Mouse (Mus musculus) heart, embryonic 16.5 days (tissue): ENCODE measurements around the gene Litaf. TPM values are rescaled to one million over a fixed set of nuclear protein-coding genes. Genes with fewer than 3 reads are reported as not detected.

Experiments
- ATAC-seq: fragments of 200-750 bp; cut with Nextera tagmentation; replicated peaks from 2 replicates; pipeline ENCODE4 v1.8.0; 2017; ENCODE audit warnings: moderate number of reproducible peaks; ENCODE audit not compliant: insufficient read depth, low FRiP score; ENCODE audit errors: extremely low read depth
- H3K27ac ChIP-seq: fragments of 300-500 bp; sonication (generic); 2 replicates; pipeline ENCODE4 v1.5.1; 2014; ENCODE audit warnings: mild to moderate bottlenecking, low read length, control low read depth, moderate library complexity
- H3K27me3 ChIP-seq: fragments of 300-500 bp; sonication (generic); 2 replicates; pipeline ENCODE4 v1.6.1; 2014; ENCODE audit warnings: low read length, mixed read lengths; ENCODE audit not compliant: control insufficient read depth, insufficient read depth
- H3K36me3 ChIP-seq: fragments of 300-500 bp; sonication (generic); 2 replicates; pipeline ENCODE4 v1.6.1; 2014; ENCODE audit not compliant: control insufficient read depth, insufficient read depth
- H3K4me1 ChIP-seq: fragments of 300-500 bp; sonication (generic); 2 replicates; pipeline ENCODE4 v1.6.1; 2014; ENCODE audit warnings: low read length, mixed read lengths; ENCODE audit not compliant: control insufficient read depth, insufficient read depth
- H3K4me2 ChIP-seq: fragments of 300-500 bp; sonication (generic); 2 replicates; pipeline ENCODE4 v1.6.1; 2014; ENCODE audit warnings: low read depth, mild to moderate bottlenecking, control low read depth, low read length
- H3K4me3 ChIP-seq: fragments of 300-500 bp; sonication (generic); 2 replicates; pipeline ENCODE4 v1.5.1; 2014; ENCODE audit warnings: mild to moderate bottlenecking, control low read depth, low read length
- H3K9ac ChIP-seq: fragments of 300-500 bp; sonication (generic); 2 replicates; pipeline ENCODE4 v1.6.1; 2014; ENCODE audit warnings: low read length, control low read depth
- H3K9me3 ChIP-seq: fragments of 300-500 bp; sonication (generic); replicated peaks from 2 replicates; pipeline ENCODE4 v1.6.1; 2016; ENCODE audit warnings: low read length; ENCODE audit not compliant: control insufficient read depth
- WGBS: fragments of 180-500 bp; shearing (Covaris S2); extraction: QIAGEN DNeasy Blood & Tissue Kit; methylation state at CpG from one replicate; pipeline ENCODE4 v1.1.7; 2014; 5-methylcytosine and 5-hydroxymethylcytosine counted together
- polyA plus RNA-seq: library from polyadenylated mRNA; unstranded; fragments of >200 nt; fragmentation: Nextera tagmentation; extraction: Ambion mirVana; gene quantifications from 2 replicates; pipeline ENCODE4 v1.2.1, GENCODE M21; 2015

Gene Litaf
- polyA plus RNA-seq, 1 experiment from 2014 or later = 78.7 TPM

GRCm38 (mm10) chr16:10992090-10993031 is 73.6 kb downstream of the Litaf start:
- Histone ChIP-seq H3K4me3 (peak overlapping the region; percentile 88), H3K27ac (peak overlapping the region; percentile 88), H3K36me3 (no peaks in the 10 kb centered on the region), H3K27me3 (no peaks in the 10 kb centered on the region), H3K4me1 (peaks cover 7% of the 10 kb centered on the region; the same call in 1 of the 2 replicates), H3K4me2 (peak overlapping the region; percentile 82), H3K9ac (peak overlapping the region; percentile 95), H3K9me3 (no peaks in the 10 kb centered on the region; the same call in 1 of the 2 replicates)
- WGBS = under 1% methylated on average over 52 of the region's 52 CpGs
- ATAC-seq = peak; percentile 43

GRCm38 (mm10) chr16:10991737-10992089 is 74.2 kb downstream of the Litaf start:
- Histone ChIP-seq H3K27me3 (no peaks in the 10 kb centered on the region), H3K9ac (peak overlapping the region; percentile 95), H3K4me2 (peak overlapping the region; percentile 82), H3K9me3 (no peaks in the 10 kb centered on the region; the same call in 1 of the 2 replicates), H3K27ac (peak overlapping the region; percentile 88), H3K36me3 (no peaks in the 10 kb centered on the region), H3K4me1 (peaks cover 7% of the 10 kb centered on the region; the same call in 1 of the 2 replicates), H3K4me3 (peak overlapping the region; percentile 88)
- ATAC-seq = no peak
- WGBS = 46% methylated on average over 5 of the region's 5 CpGs

GRCm38 (mm10) chr16:10990763-10991162 is 75.2 kb downstream of the Litaf start:
- Histone ChIP-seq H3K36me3 (no peaks in the 10 kb centered on the region), H3K27me3 (no peaks in the 10 kb centered on the region), H3K27ac (no peak overlapping the region), H3K9ac (no peak overlapping the region), H3K4me1 (peaks cover 7% of the 10 kb centered on the region; the same call in 1 of the 2 replicates), H3K4me3 (peak overlapping the region; percentile 88; the same call in 1 of the 2 replicates), H3K9me3 (no peaks in the 10 kb centered on the region; the same call in 1 of the 2 replicates), H3K4me2 (peak overlapping the region; percentile 82; the same call in 1 of the 2 replicates)
- ATAC-seq = no peak
- WGBS = 68% methylated on average over 4 of the region's 4 CpGs

GRCm38 (mm10) chr16:10989896-10990295 is 76.1 kb downstream of the Litaf start:
- no peaks in the 10 kb centered on the region for H3K27me3 ChIP-seq
- no peak overlapping the region for H3K4me3 ChIP-seq
- no peak for ATAC-seq
- peaks cover 7% of the 10 kb centered on the region; the same call in 1 of the 2 replicates for H3K4me1 ChIP-seq
- no peak overlapping the region for H3K27ac ChIP-seq
- 93% methylated on average over 4 of the region's 4 CpGs for WGBS
- no peaks in the 10 kb centered on the region; the same call in 1 of the 2 replicates for H3K9me3 ChIP-seq
- no peak overlapping the region for H3K9ac ChIP-seq
- H3K36me3 ChIP-seq = no peaks in the 10 kb centered on the region
- no peak overlapping the region for H3K4me2 ChIP-seq

- Histone ChIP-seq H3K4me2 (no peak overlapping the region), H3K9me3 (no peaks in the 10 kb centered on the region; the same call in 1 of the 2 replicates), H3K27ac (no peak overlapping the region), H3K4me1 (peaks cover 7% of the 10 kb centered on the region; the same call in 1 of the 2 replicates), H3K4me3 (no peak overlapping the region), H3K27me3 (no peaks in the 10 kb centered on the region), H3K9ac (no peak overlapping the region), H3K36me3 (no peaks in the 10 kb centered on the region)
- no peak for ATAC-seq
- 94% methylated on average over 6 of the region's 6 CpGs for WGBS
Measured at GRCm38 (mm10) chr16:10989361-10989760, 76.6 kb downstream of the Litaf start.

- ATAC-seq = no peak
- Histone ChIP-seq H3K4me2 (no peak overlapping the region), H3K9ac (no peak overlapping the region), H3K27ac (no peak overlapping the region), H3K4me1 (peaks cover 5% of the 10 kb centered on the region; the same call in 1 of the 2 replicates), H3K4me3 (no peak overlapping the region), H3K9me3 (no peaks in the 10 kb centered on the region; the same call in 1 of the 2 replicates), H3K36me3 (no peaks in the 10 kb centered on the region), H3K27me3 (no peaks in the 10 kb centered on the region)
- 75% methylated on average over 9 of the region's 9 CpGs for WGBS
Measured at GRCm38 (mm10) chr16:10988261-10988660, 77.7 kb downstream of the Litaf start.

GRCm38 (mm10) chr16:10984534-10984933 is 81.4 kb downstream of the Litaf start:
- Histone ChIP-seq H3K4me2 (no peak overlapping the region), H3K9me3 (no peaks in the 10 kb centered on the region), H3K4me1 (peaks cover 6% of the 10 kb centered on the region; the same call in 1 of the 2 replicates), H3K36me3 (no peaks in the 10 kb centered on the region), H3K27me3 (no peaks in the 10 kb centered on the region), H3K4me3 (no peak overlapping the region), H3K27ac (peak overlapping the region; percentile 72), H3K9ac (no peak overlapping the region)
- 58% methylated on average over 5 of the region's 5 CpGs for WGBS
- no peak for ATAC-seq

- Histone ChIP-seq H3K9ac (no peak overlapping the region), H3K4me3 (no peak overlapping the region), H3K4me2 (no peak overlapping the region), H3K9me3 (no peaks in the 10 kb centered on the region), H3K36me3 (no peaks in the 10 kb centered on the region), H3K4me1 (peaks cover 14% of the 10 kb centered on the region), H3K27me3 (no peaks in the 10 kb centered on the region), H3K27ac (no peak overlapping the region)
- WGBS = 66% methylated on average over 7 of the region's 7 CpGs
- no peak for ATAC-seq
Measured at GRCm38 (mm10) chr16:10981493-10982070, 84.4 kb downstream of the Litaf start.
